Mouse (Mus musculus): ENCODE measurements around the gene Gpr31b. TPM values are rescaled to one million over a fixed set of nuclear protein-coding genes. Genes with fewer than 3 reads are reported as not detected.
"Not testable (repeated sequence)": the region's sequence is repeated elsewhere in the genome, so short reads cannot be mapped to it uniquely, and the experiment has no call there.

The Gpr31b gene
- polyA plus RNA-seq (2015; fragmentation: Nextera tagmentation; extraction: Ambion mirVana): 0.22 TPM in 1 of 2 replicates, not detected in the other

GRCm38 (mm10) chr17:13052124-13052813 is at the start of gene Gpr31b:
Gpr31b (minus strand) TSS chr17:13052296.
- not testable (repeated sequence) for H3K4me3 ChIP-seq

DNA sequence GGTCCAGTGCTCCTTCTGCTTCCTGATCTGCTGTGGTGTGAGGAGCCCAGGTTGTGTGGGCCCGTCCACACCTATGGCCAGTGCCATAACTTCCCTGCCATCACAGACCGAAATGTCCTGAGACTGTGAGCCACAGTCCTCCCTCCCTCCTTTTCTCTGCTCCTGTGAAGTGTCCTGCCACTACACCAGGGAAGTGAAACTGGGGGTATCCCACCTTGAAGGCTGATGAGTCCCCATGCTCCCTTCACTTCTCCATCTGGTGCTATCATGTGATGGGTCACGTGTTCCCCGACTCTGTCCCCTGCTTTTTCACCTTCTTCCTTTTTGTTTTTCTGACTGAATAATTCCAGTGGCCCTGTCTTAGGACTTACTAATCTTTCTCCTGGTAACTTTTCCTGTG is 40.9 kb upstream of the Gpr31b start:
- H3K4me2 ChIP-seq, H3K36me3 ChIP-seq: not testable (repeated sequence)

More at GRCm38 (mm10) chr17:13052124-13052813, at the start of gene Gpr31b:
- ATAC-seq (ENCODE audit: insufficient number of reproducible peaks, low FRiP score, low TSS enrichment, low read depth): 0 out of 2 replicates have a peak, but pooled peaks have one; percentile 36
- H3K9ac ChIP-seq, H3K4me2 ChIP-seq, H3K27me3 ChIP-seq, H3K9me3 ChIP-seq, H3K4me1 ChIP-seq, H3K36me3 ChIP-seq, H3K27ac ChIP-seq: not testable (repeated sequence)
- 79% methylated on average over 2 of the region's 8 CpGs for WGBS

DNA sequence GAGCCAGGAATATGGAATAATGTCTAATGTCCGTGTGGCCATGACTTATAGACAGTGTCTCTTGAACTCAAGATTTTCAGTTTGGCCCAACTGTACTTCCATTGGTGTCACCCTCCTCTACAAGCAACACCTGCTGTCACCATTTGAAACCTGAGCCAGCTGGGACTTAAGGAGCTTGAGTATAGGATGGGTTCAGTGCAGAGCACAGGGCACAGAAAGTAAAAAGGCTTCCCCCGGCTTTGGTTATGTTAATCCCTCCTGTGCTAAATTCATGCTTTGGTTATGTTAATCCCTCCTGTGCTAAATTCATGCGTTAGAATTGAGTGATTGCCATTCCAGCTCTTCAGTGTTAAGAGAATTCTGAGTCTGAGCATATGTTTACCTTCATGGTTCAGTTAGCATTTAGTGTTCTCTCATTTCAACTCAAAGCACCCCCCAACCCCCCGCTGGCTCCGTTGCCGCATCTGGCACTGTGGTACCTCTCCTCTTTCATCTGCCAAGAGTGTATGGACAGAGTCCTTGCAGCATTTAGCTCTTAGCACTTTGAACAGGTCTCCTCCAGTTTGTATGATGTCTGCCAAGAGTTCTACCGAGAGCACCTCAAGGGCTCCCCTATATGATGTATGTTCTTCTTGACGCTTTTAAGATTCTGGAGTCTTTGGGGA is 40.1 kb upstream of the Gpr31b start:
- H3K4me1 ChIP-seq; H3K36me3 ChIP-seq; ATAC-seq (ENCODE audit: insufficient number of reproducible peaks, low FRiP score, low TSS enrichment, low read depth); H3K9ac ChIP-seq; H3K9me3 ChIP-seq; H3K4me3 ChIP-seq; H3K27me3 ChIP-seq; H3K27ac ChIP-seq; H3K4me2 ChIP-seq: not testable (repeated sequence)
- 60% methylated on average over 8 of the region's 8 CpGs for WGBS

More for the DNA sequence above, 40.9 kb upstream of the Gpr31b start:
- not testable (repeated sequence) for H3K9me3 ChIP-seq; ATAC-seq (ENCODE audit: insufficient number of reproducible peaks, low FRiP score, low TSS enrichment, low read depth); H3K27ac ChIP-seq; H3K27me3 ChIP-seq; H3K4me1 ChIP-seq; H3K9ac ChIP-seq; H3K4me3 ChIP-seq
- WGBS: 86% methylated on average over 3 of the region's 4 CpGs

DNA sequence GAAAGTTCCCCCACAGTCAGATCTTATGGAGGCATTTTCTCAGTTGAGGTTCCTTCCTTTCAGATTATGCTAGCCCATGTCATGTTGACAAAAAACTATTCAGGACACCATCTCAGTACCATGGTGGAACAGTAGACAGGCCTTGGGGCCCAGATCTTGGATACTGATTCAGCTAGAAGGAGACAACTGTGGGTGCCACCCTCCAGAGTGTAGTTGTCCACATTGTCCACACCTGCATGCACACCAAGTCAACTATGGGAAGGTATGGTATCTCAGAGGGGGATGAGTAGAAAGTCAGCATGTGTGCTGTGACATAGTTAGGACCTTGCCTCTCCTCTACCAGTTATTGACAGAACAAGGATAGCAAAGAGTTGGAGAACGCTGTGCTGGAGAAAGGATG is 39.4 kb upstream of the Gpr31b start:
- H3K9me3 ChIP-seq, H3K9ac ChIP-seq, H3K36me3 ChIP-seq, H3K27ac ChIP-seq, H3K4me3 ChIP-seq, H3K4me2 ChIP-seq, H3K27me3 ChIP-seq, H3K4me1 ChIP-seq: not testable (repeated sequence)
- peak; percentile 55; the same call in 1 of the 2 replicates for ATAC-seq (ENCODE audit: insufficient number of reproducible peaks, low FRiP score, low TSS enrichment, low read depth)
- WGBS: no CpG with 5 or more reads among the region's 1 CpGs

DNA sequence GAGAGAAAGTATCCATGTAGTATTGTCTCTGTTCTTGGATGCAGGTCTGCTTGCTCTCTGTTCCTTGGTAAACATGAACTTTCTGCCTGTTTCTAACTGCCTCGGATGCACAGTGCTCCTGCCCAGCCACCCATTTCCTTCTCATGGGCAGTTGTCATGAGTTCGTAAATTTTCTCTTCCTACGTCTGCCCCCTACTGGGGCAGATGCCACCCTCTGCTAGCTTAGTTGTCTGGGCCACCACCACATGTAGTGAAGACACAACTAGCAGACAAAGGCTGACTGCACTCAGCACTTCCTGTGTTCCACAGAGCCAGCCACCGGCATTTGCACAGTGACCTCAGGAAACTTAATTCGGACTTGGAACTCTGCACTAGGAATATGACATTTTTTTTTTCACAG is 17.1 kb upstream of the Gpr31b start:
- ATAC-seq (ENCODE audit: insufficient number of reproducible peaks, low FRiP score, low TSS enrichment, low read depth); H3K27me3 ChIP-seq; H3K9ac ChIP-seq; H3K27ac ChIP-seq; H3K4me2 ChIP-seq; H3K4me3 ChIP-seq; H3K36me3 ChIP-seq; H3K4me1 ChIP-seq; H3K9me3 ChIP-seq: not testable (repeated sequence)
- 68% methylated on average over 4 of the region's 5 CpGs for WGBS

- not testable (repeated sequence) for H3K27me3 ChIP-seq; H3K4me3 ChIP-seq; ATAC-seq (ENCODE audit: insufficient number of reproducible peaks, low FRiP score, low TSS enrichment, low read depth); H3K9me3 ChIP-seq; H3K9ac ChIP-seq; H3K4me1 ChIP-seq; H3K4me2 ChIP-seq; H3K36me3 ChIP-seq; H3K27ac ChIP-seq
- WGBS: 89% methylated on average over 1 of the region's 4 CpGs
These were observed 15.8 kb upstream of the Gpr31b start for GRCm38 (mm10) chr17:13067864-13068385.

DNA sequence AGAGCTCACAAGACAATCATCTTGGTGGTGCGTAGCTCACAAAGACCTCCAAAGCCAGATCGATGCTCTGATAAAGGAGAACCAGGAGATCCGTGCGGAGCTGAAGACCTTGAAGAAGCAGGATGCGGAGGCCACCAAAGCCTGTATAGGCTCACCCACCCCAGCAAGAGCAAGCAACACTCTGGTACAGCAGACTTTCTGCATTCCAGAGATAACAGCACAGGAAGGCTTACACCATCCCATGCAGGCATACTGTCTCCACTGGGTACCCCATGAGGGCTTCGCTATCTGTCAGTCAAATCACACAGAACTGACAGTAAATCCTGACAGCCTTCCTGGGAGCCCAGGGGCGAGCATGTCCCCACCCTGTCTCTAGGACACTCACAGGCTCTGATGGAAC is 10.8 kb upstream of the Gpr31b start:
- H3K27me3 ChIP-seq; H3K36me3 ChIP-seq; H3K4me3 ChIP-seq; H3K9ac ChIP-seq; ATAC-seq (ENCODE audit: insufficient number of reproducible peaks, low FRiP score, low TSS enrichment, low read depth); H3K4me1 ChIP-seq; H3K9me3 ChIP-seq; H3K4me2 ChIP-seq; H3K27ac ChIP-seq: not testable (repeated sequence)
- WGBS: 75% methylated on average over 7 of the region's 7 CpGs

DNA sequence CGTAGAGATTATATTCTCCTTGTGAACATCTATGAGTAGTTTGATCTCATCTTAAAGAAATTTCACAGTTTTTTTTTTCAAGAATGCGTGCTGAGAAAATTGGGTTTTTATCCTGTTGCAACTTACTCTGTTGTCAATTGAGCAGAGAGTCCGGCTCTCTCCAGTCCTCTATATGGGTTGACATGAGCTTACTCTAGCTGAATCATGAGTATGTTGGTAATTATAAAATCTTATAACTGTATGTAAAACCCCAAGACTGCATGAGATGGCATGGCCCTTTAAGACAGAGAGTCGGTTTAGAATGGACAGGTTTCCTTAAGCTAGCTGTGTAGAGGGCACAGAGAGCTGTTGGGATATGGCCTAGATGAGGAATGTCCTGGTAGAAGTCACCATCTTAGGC is 8.7 kb upstream of the Gpr31b start, which contains the start of gene Tcp10b:
Gene Tcp10b, plus strand, starts transcription at position 301 of the 400 bp plus-strand sequence.
- not testable (repeated sequence) for H3K9me3 ChIP-seq; H3K4me2 ChIP-seq; H3K27me3 ChIP-seq; H3K9ac ChIP-seq; H3K4me1 ChIP-seq; H3K27ac ChIP-seq; H3K36me3 ChIP-seq; ATAC-seq (ENCODE audit: insufficient number of reproducible peaks, low FRiP score, low TSS enrichment, low read depth); H3K4me3 ChIP-seq
- 87% methylated on average over 4 of the region's 4 CpGs for WGBS

- H3K27me3 ChIP-seq; H3K27ac ChIP-seq; H3K9ac ChIP-seq; H3K4me2 ChIP-seq; H3K36me3 ChIP-seq; H3K4me1 ChIP-seq; ATAC-seq (ENCODE audit: insufficient number of reproducible peaks, low FRiP score, low TSS enrichment, low read depth); H3K9me3 ChIP-seq; H3K4me3 ChIP-seq: not testable (repeated sequence)
- 19% methylated on average over 4 of the region's 4 CpGs for WGBS
These were observed 8.0 kb downstream of the Gpr31b start for GRCm38 (mm10) chr17:13043846-13044673.

DNA sequence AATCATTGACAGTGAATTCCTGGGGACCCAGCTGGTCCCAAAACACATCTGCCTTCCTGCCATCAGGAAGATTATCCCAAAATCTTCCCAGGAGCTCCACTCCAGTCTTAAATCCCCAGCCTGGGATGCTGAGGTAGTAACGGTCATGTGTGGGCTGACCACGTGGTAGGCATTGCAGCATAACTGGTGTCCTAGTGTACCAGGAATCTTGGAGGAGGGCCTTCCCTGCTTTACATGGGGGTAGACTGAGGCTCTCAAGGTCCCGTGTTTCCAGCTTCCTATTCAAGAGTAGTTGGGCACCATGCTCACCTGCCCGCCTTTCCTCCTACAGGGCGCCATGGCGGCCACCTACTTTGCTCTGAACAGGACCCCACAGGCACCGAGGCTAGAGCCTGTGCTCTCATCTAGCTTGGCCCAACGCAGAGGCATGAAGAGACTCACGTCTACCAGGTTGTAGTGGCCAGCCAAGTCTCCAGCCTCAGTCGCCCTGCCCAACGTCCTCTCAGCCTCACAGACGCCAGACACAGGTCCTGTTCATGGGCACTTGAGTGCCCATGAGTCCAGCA is 15.4 kb downstream of the Gpr31b start:
- H3K36me3 ChIP-seq, H3K4me2 ChIP-seq, H3K27me3 ChIP-seq, H3K9me3 ChIP-seq, H3K4me1 ChIP-seq, H3K9ac ChIP-seq, H3K4me3 ChIP-seq, H3K27ac ChIP-seq: not testable (repeated sequence)
- WGBS: 83% methylated on average over 4 of the region's 12 CpGs
- peak; percentile 63 for ATAC-seq (ENCODE audit: insufficient number of reproducible peaks, low FRiP score, low TSS enrichment, low read depth)

DNA sequence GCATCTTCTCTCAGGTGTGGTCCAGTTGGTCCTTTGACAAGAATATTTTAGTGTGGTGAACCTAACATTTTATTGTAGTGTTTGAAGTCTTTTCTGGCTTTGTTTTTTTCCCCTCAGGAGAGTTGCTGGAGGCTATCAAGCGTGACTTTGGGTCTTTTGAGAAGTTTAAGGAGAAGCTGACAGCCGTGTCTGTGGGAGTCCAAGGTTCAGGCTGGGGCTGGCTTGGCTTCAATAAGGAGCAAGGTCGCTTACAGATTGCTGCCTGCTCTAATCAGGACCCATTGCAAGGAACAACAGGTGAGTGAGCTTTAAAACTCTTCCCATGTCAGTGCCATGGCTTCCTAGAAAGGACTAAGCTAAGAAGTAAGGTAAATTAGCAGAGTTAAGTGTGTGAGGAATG is 38.8 kb downstream of the Gpr31b start:
- no peak overlapping the region for H3K9ac ChIP-seq
- peaks cover 45% of the 10 kb centered on the region for H3K36me3 ChIP-seq
- no peak for ATAC-seq (ENCODE audit: insufficient number of reproducible peaks, low FRiP score, low TSS enrichment, low read depth)
- H3K4me2 ChIP-seq: no peak overlapping the region
- no peaks in the 10 kb centered on the region for H3K27me3 ChIP-seq
- no peak overlapping the region for H3K4me3 ChIP-seq
- no peaks in the 10 kb centered on the region for H3K9me3 ChIP-seq
- H3K4me1 ChIP-seq: peaks cover 6% of the 10 kb centered on the region
- H3K27ac ChIP-seq: no peak overlapping the region
- 79% methylated on average over 3 of the region's 3 CpGs for WGBS
